ENCODE assay signal across 27 mouse cellular contexts in the genomic region with DNA sequence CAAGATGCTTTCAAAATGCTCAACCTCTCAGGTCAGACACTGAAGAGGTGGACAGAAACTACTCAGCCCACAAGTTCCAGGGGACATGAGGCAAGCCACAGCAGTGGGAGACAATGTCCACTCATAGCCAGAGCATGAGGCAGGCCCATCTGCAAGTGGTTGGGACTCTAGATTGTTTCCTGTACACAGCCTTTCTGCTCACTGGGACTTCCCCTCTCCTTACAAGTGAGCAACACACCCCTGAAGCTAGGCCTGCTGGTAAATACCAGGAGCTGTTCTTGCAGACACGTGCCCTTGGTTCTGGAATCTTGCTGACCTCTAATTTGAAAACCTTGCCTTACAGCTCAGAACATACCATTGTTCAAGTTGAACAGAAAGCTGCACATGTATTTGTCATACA.
A peak's percentile ranks its signal among the peaks of the same experiment; 100 is the strongest.
DNase-seq lines count a peak whose midpoint lies in the region; ATAC-seq and TF ChIP-seq lines count a peak whose summit lies in the region.
"Had no signal": no experiment of that assay in that cellular context is flagged by ENCODE, and none has a peak within 500 bp of the region (broad histone marks: within the 10 kb centered on the region; RNA-seq: fewer than 3 reads in every experiment).

No protein-coding gene starts in this region.

- in situ Hi-C loops in CH12.LX (cut with MboI; ENCODE audit: low pct_ligation_motif_present, low pct_unique_long_range_greater_than_20kb, low sequenced_read_pairs), result no loop called here

- H3K27ac ChIP-seq in CH12.LX (ENCODE audit: insufficient read depth, low read depth), result peak overlapping the region; percentile 62
- H3K27ac ChIP-seq: embryonic facial prominence, embryonic 13.5 days; forebrain, embryonic 13.5 days; hindbrain, embryonic 10.5 days; hindbrain, embryonic 15.5 days; intestine, embryonic 15.5 days; limb, embryonic 12.5 days; liver, embryonic 15.5 days; lung, embryonic 15.5 days; midbrain, embryonic 10.5 days; midbrain, embryonic 15.5 days; neural tube, embryonic 15.5 days had no signal

- H3K4me1 ChIP-seq in CH12.LX (ENCODE audit: control insufficient read depth in 1 of 2, insufficient read depth in 2 of 2), result peaks cover 6 to 44% of the 10 kb centered on the region in 2 experiments
- H3K4me1 ChIP-seq: embryonic facial prominence, embryonic 13.5 days; forebrain, embryonic 13.5 days; hindbrain, embryonic 10.5 days; hindbrain, embryonic 15.5 days; intestine, embryonic 15.5 days; limb, embryonic 12.5 days; liver, embryonic 15.5 days; lung, embryonic 15.5 days; midbrain, embryonic 10.5 days; midbrain, embryonic 15.5 days; neural tube, embryonic 15.5 days had no signal

- TF ChIP-seq POLR2A in CH12.LX (IDR thresholded peaks at IDR 0.05; ENCODE audit: low read depth, low read length), result no peak; the same call in 1 of the 2 replicates

- dilution Hi-C loops in CH12.LX (cut with MboI; ENCODE audit: extremely low pct_ligation_motif_present, extremely low pct_unique_long_range_greater_than_20kb, low sequenced_read_pairs), result no loop called here

- H3K9ac ChIP-seq in CH12.LX (ENCODE audit: insufficient read depth, low read depth), result no peak overlapping the region
- H3K9ac ChIP-seq: embryonic facial prominence, embryonic 13.5 days; forebrain, embryonic 13.5 days; hindbrain, embryonic 15.5 days; intestine, embryonic 15.5 days; limb, embryonic 12.5 days; liver, embryonic 15.5 days; lung, embryonic 15.5 days; midbrain, embryonic 15.5 days; neural tube, embryonic 15.5 days had no signal

- DNase-seq in frontal cortex, postnatal 10 days (ENCODE audit: low spot score in 2 of 2), result no peak
- DNase-seq in 3T3-L1 (ENCODE audit: low read depth, low spot score) (peak; percentile 20), CH12.LX (ENCODE audit: extremely low read depth) (peak; percentile 76)
- DNase-seq in induced T-regulatory cell, adult 2 months (ENCODE audit: low read depth), result peak; percentile 24
- no peak for DNase-seq in adrenal gland, postnatal 36 days
- DNase-seq in gastrocnemius, postnatal 36 days, result no peak
- DNase-seq: adrenal gland, postnatal 14 days; cerebellum, adult 11-12 months; cerebellum, adult 9-11 months; embryo, embryonic 11 days; kidney, adult 8-10 months; kidney, postnatal 10 days; spleen, adult 18-20 months; thymus, postnatal 14 days had no signal

- no peak overlapping the region; the same call in 1 of the 2 replicates for H3K4me2 ChIP-seq in CH12.LX (ENCODE audit: insufficient read depth, low read depth, poor library complexity, severe bottlenecking)
- H3K4me2 ChIP-seq: embryonic facial prominence, embryonic 13.5 days; forebrain, embryonic 13.5 days; hindbrain, embryonic 15.5 days; intestine, embryonic 15.5 days; limb, embryonic 12.5 days; liver, embryonic 15.5 days; lung, embryonic 15.5 days; midbrain, embryonic 15.5 days; neural tube, embryonic 15.5 days had no signal

- 0 out of 2 replicates have a peak, but pooled peaks have one; percentile 19 for ATAC-seq in frontal cortex, adult (ENCODE audit: low TSS enrichment)
- ATAC-seq: forebrain, embryonic 13.5 days; intestine, embryonic 15.5 days; midbrain, embryonic 15.5 days had no signal

- intact Hi-C loops in gastrocnemius, postnatal 36 days (cut with DNase I), result no loop called here

- no peak overlapping the region for H3K4me3 ChIP-seq in CH12.LX (replicated peaks in 1 of 3; ENCODE audit: low read depth in 2 of 3, low read length in 2 of 3, poor library complexity in 1 of 3)
- H3K4me3 ChIP-seq: embryonic facial prominence, embryonic 13.5 days; forebrain, embryonic 13.5 days; hindbrain, embryonic 10.5 days; hindbrain, embryonic 15.5 days; intestine, embryonic 15.5 days; limb, embryonic 12.5 days; liver, embryonic 15.5 days; lung, embryonic 15.5 days; midbrain, embryonic 10.5 days; midbrain, embryonic 15.5 days; neural tube, embryonic 15.5 days had no signal

- no peak; the same call in 1 of the 2 replicates for TF ChIP-seq RAD21 in CH12.LX (IDR thresholded peaks at IDR 0.05; ENCODE audit: low read depth, low read length)

- no peaks in the 10 kb centered on the region; the same call in 1 of the 2 replicates for H3K79me2 ChIP-seq in CH12.LX (replicated peaks; ENCODE audit: control insufficient read depth, extremely low read depth, insufficient read depth, poor library complexity, severe bottlenecking)

- no peaks in the 10 kb centered on the region for H3K9me3 ChIP-seq in CH12.LX (replicated peaks; ENCODE audit: low read length)
- H3K9me3 ChIP-seq: embryonic facial prominence, embryonic 13.5 days; forebrain, embryonic 13.5 days; G1E; hindbrain, embryonic 10.5 days; hindbrain, embryonic 15.5 days; intestine, embryonic 15.5 days; limb, embryonic 12.5 days; liver, embryonic 15.5 days; lung, embryonic 15.5 days; midbrain, embryonic 10.5 days; midbrain, embryonic 15.5 days; neural tube, embryonic 15.5 days had no signal

- TF ChIP-seq EP300 in CH12.LX (IDR thresholded peaks at IDR 0.05; ENCODE audit: low read length), result peak; percentile 86

- peaks cover 46 to 83% of the 10 kb centered on the region in 2 experiments for H3K36me3 ChIP-seq in CH12.LX (replicated peaks in 1 of 2; ENCODE audit: control insufficient read depth in 1 of 2, insufficient read depth in 1 of 2, low read length in 1 of 2)

- H3K27me3 ChIP-seq in CH12.LX (replicated peaks), result no peaks in the 10 kb centered on the region
- H3K27me3 ChIP-seq: embryonic facial prominence, embryonic 13.5 days; forebrain, embryonic 13.5 days; hindbrain, embryonic 15.5 days; intestine, embryonic 15.5 days; limb, embryonic 12.5 days; liver, embryonic 15.5 days; lung, embryonic 15.5 days; midbrain, embryonic 15.5 days; neural tube, embryonic 15.5 days had no signal

- no peak for TF ChIP-seq CTCF in CH12.LX (conservative IDR thresholded peaks at IDR 0.05 in 1 of 2, IDR thresholded peaks at IDR 0.05 in 1 of 2; ENCODE audit: low read depth in 2 of 2, low read length in 2 of 2)

TF ChIP-seq in CH12.LX, 34 proteins besides CTCF, POLR2A, EP300 and RAD21:
- no peak for TF ChIP-seq ZKSCAN1 (IDR thresholded peaks at IDR 0.05; ENCODE audit: borderline replicate concordance, low read depth, low read length)
- TF ChIP-seq MAFK (IDR thresholded peaks at IDR 0.05; ENCODE audit: insufficient replicate concordance, low read length), result peak; percentile 67
- TF ChIP-seq MAX (IDR thresholded peaks at IDR 0.05; ENCODE audit: low read length), result peak; percentile 93
- TF ChIP-seq ZNF384 (IDR thresholded peaks at IDR 0.05; ENCODE audit: low read depth, low read length), result no peak
- TF ChIP-seq E2F4 (IDR thresholded peaks at IDR 0.05; ENCODE audit: insufficient replicate concordance, low read depth, low read length), result no peak
- TF ChIP-seq RCOR1 (conservative IDR thresholded peaks at IDR 0.05; ENCODE audit: low read depth, low read length), result peak; percentile 77
- peak; percentile 95 for TF ChIP-seq MXI1 (IDR thresholded peaks at IDR 0.05; ENCODE audit: low read depth, low read length)
- no peak for TF ChIP-seq ZC3H11A (IDR thresholded peaks at IDR 0.05; ENCODE audit: low read depth, low read length)
- no peak; the same call in 1 of the 2 replicates for TF ChIP-seq HCFC1 (IDR thresholded peaks at IDR 0.05; ENCODE audit: low read depth, low read length)
- TF ChIP-seq BHLHE40 (IDR thresholded peaks at IDR 0.05; ENCODE audit: low read depth, low read length), result peak; percentile 99
- TF ChIP-seq JUND (conservative IDR thresholded peaks at IDR 0.05; ENCODE audit: low read depth, low read length), result peak; percentile 81
- TF ChIP-seq USF1 (IDR thresholded peaks at IDR 0.05; ENCODE audit: low read depth, low read length), result peak; percentile 37
- 0 out of 2 replicates have a peak, but pooled peaks have one; percentile 30 for TF ChIP-seq ZMIZ1 (IDR thresholded peaks at IDR 0.05; ENCODE audit: low read depth, low read length)
- TF ChIP-seq SMC3 (IDR thresholded peaks at IDR 0.05; ENCODE audit: low read depth, low read length), result peak; percentile 18
- peak; percentile 96 for TF ChIP-seq IRF4 (IDR thresholded peaks at IDR 0.05; ENCODE audit: low read depth, low read length)
- TF ChIP-seq CHD1 (IDR thresholded peaks at IDR 0.05; ENCODE audit: low read depth, low read length), result no peak
- no peak for TF ChIP-seq UBTF (IDR thresholded peaks at IDR 0.05; ENCODE audit: low read depth, low read length)
- peak; percentile 44 for TF ChIP-seq CHD2 (IDR thresholded peaks at IDR 0.05; ENCODE audit: low read length)
- peak; percentile 87 for TF ChIP-seq TCF12 (IDR thresholded peaks at IDR 0.05; ENCODE audit: low read depth, low read length)
- TF ChIP-seq PAX5 (IDR thresholded peaks at IDR 0.05; ENCODE audit: low read length), result no peak
- TF ChIP-seq KAT2A (IDR thresholded peaks at IDR 0.05; ENCODE audit: insufficient replicate concordance, low read length), result no peak
- peak; percentile 84 for TF ChIP-seq ETS1 (conservative IDR thresholded peaks at IDR 0.05; ENCODE audit: low read depth, low read length)
- TF ChIP-seq NRF1 (IDR thresholded peaks at IDR 0.05; ENCODE audit: low read depth, low read length), result no peak
- peak; percentile 20 for TF ChIP-seq USF2 (conservative IDR thresholded peaks at IDR 0.05; ENCODE audit: low read depth, low read length)
- TF ChIP-seq SIN3A (IDR thresholded peaks at IDR 0.05; ENCODE audit: low read length), result peak; percentile 88
- peak; percentile 91 for TF ChIP-seq MYC (IDR thresholded peaks at IDR 0.05; ENCODE audit: low read depth, low read length)
- TF ChIP-seq MAZ (IDR thresholded peaks at IDR 0.05; ENCODE audit: low read depth, low read length), result peak; percentile 36; the same call in 1 of the 2 replicates
- TF ChIP-seq POLR2AphosphoS2 (IDR thresholded peaks at IDR 0.05; ENCODE audit: low read depth, low read length), result no peak; the same call in 1 of the 2 replicates
- no peak for TF ChIP-seq TBP (conservative IDR thresholded peaks at IDR 0.05; ENCODE audit: low read depth, low read length)
- peak; percentile 59; the same call in 1 of the 2 replicates for TF ChIP-seq ELF1 (IDR thresholded peaks at IDR 0.05; ENCODE audit: low read depth, low read length)
- 0 out of 2 replicates have a peak, but pooled peaks have one; percentile 26 for TF ChIP-seq NELFE (IDR thresholded peaks at IDR 0.05; ENCODE audit: low read depth, low read length)
- TF ChIP-seq MEF2A (IDR thresholded peaks at IDR 0.05; ENCODE audit: borderline replicate concordance, low read depth, low read length), result peak; percentile 87
- peak; percentile 62 for TF ChIP-seq JUN (IDR thresholded peaks at IDR 0.05; ENCODE audit: insufficient read depth, low read depth, low read length)
- no peak for TF ChIP-seq GABPA (IDR thresholded peaks at IDR 0.05; ENCODE audit: insufficient replicate concordance, low read depth, low read length)

Comparison
In these comparisons a context has a peak if more than half of its experiments do, and no peak if none do; other contexts are left out.
1. DNase-seq: peak in 3T3-L1 (single experiment), CH12.LX (single experiment) and induced T-regulatory cell, adult 2 months (single experiment); none in frontal cortex, postnatal 10 days (0 of 2), adrenal gland, postnatal 36 days (0 of 2) and gastrocnemius, postnatal 36 days (0 of 2).